8 mouse cellular contexts compared by ENCODE assay signal in genomic region chr10:81268643-81269412, GRCm38 (mm10). TPM values are rescaled to one million over a fixed set of nuclear protein-coding genes. Genes with fewer than 3 reads are reported as not detected.
DNase-seq lines count a peak whose midpoint lies in the region; ATAC-seq and TF ChIP-seq lines count a peak whose summit lies in the region.

No protein-coding gene starts in this region.

- 82% methylated on average over 16 of the region's 16 CpGs for WGBS in limb, embryonic 15.5 days
- WGBS in stomach, embryonic 16.5 days: 75% methylated on average over 16 of the region's 16 CpGs

- TF ChIP-seq CTCF in testis, adult 2 months (IDR thresholded peaks at IDR 0.05; ENCODE audit: control insufficient read depth, insufficient read depth, insufficient replicate concordance, low read depth, low read length): no peak

- no peak overlapping the region for H3K27ac ChIP-seq in testis, adult 2 months (ENCODE audit: control insufficient read depth, insufficient read depth, low read depth, low read length)
- 0 out of 2 replicates have a peak overlapping the region, but pooled peaks have one; percentile 43 for H3K27ac ChIP-seq in limb, embryonic 15.5 days
- no peak overlapping the region; the same call in 1 of the 2 replicates for H3K27ac ChIP-seq in stomach, embryonic 16.5 days (ENCODE audit: low read length)

- no peak for DNase-seq in testis, postnatal 10 days (ENCODE audit: low spot score)
- no peak for DNase-seq in spleen, postnatal 14 days (ENCODE audit: low spot score in 2 of 2)

- ATAC-seq in erythroblast, adult 5-6 weeks (replicated peaks; ENCODE audit: low FRiP score, poor library complexity, severe bottlenecking): no peak
- no peak for ATAC-seq in limb, embryonic 15.5 days (ENCODE audit: insufficient number of reproducible peaks, low FRiP score, low TSS enrichment, low read depth)
- ATAC-seq in stomach, embryonic 16.5 days (ENCODE audit: insufficient read depth, low FRiP score): no peak
- ATAC-seq in CD4-positive, CD25-positive, alpha-beta regulatory T cell, adult 4 months: no peak

- peak overlapping the region; percentile 74 for H3K4me3 ChIP-seq in erythroblast, embryonic 14.5 days (replicated peaks)
- H3K4me3 ChIP-seq in testis, adult 2 months (ENCODE audit: control insufficient read depth, low read depth, low read length): peak overlapping the region; percentile 89
- H3K4me3 ChIP-seq in limb, embryonic 15.5 days: peak overlapping the region; percentile 74
- H3K4me3 ChIP-seq in stomach, embryonic 16.5 days (replicated peaks; ENCODE audit: low read length): peak overlapping the region; percentile 89

- H3K36me3 ChIP-seq in erythroblast, embryonic 14.5 days (ENCODE audit: control insufficient read depth): peaks cover 56% of the 10 kb centered on the region
- H3K36me3 ChIP-seq in testis, adult 2 months (ENCODE audit: control insufficient read depth, insufficient read depth, low read length): no peaks in the 10 kb centered on the region; the same call in 1 of the 2 replicates
- peaks cover 59% of the 10 kb centered on the region for H3K36me3 ChIP-seq in limb, embryonic 15.5 days
- peaks cover 16% of the 10 kb centered on the region; the same call in 1 of the 2 replicates for H3K36me3 ChIP-seq in stomach, embryonic 16.5 days (ENCODE audit: control insufficient read depth, insufficient read depth, low read length)

- no peak for TF ChIP-seq POLR2A in testis, adult 2 months (IDR thresholded peaks at IDR 0.05; ENCODE audit: control insufficient read depth, low read depth, low read length)

- peak overlapping the region; percentile 87 for H3K4me2 ChIP-seq in limb, embryonic 15.5 days
- H3K4me2 ChIP-seq in stomach, embryonic 16.5 days (ENCODE audit: low read depth, low read length): peak overlapping the region; percentile 90

- H3K27me3 ChIP-seq in erythroblast, embryonic 14.5 days (ENCODE audit: control insufficient read depth): no peaks in the 10 kb centered on the region
- no peaks in the 10 kb centered on the region for H3K27me3 ChIP-seq in testis, adult 2 months (ENCODE audit: control insufficient read depth, insufficient read depth, low read length)
- H3K27me3 ChIP-seq in limb, embryonic 15.5 days: no peaks in the 10 kb centered on the region
- no peaks in the 10 kb centered on the region for H3K27me3 ChIP-seq in stomach, embryonic 16.5 days (ENCODE audit: control insufficient read depth, insufficient read depth, low read length)

- H3K4me1 ChIP-seq in erythroblast, embryonic 14.5 days (ENCODE audit: control insufficient read depth): peaks cover 50% of the 10 kb centered on the region
- peaks cover 9% of the 10 kb centered on the region for H3K4me1 ChIP-seq in testis, adult 2 months (ENCODE audit: control insufficient read depth, insufficient read depth, low read length)
- H3K4me1 ChIP-seq in limb, embryonic 15.5 days: peaks cover 29% of the 10 kb centered on the region
- H3K4me1 ChIP-seq in stomach, embryonic 16.5 days (ENCODE audit: control insufficient read depth, insufficient read depth, low read length): peaks cover 20% of the 10 kb centered on the region

- no peaks in the 10 kb centered on the region for H3K9me3 ChIP-seq in erythroblast, embryonic 14.5 days (ENCODE audit: control insufficient read depth, low read length)
- no peaks in the 10 kb centered on the region for H3K9me3 ChIP-seq in limb, embryonic 15.5 days
- no peaks in the 10 kb centered on the region for H3K9me3 ChIP-seq in stomach, embryonic 16.5 days (replicated peaks; ENCODE audit: control insufficient read depth, low read length)

- H3K9ac ChIP-seq in limb, embryonic 15.5 days: peak overlapping the region; percentile 85
- peak overlapping the region; percentile 96 for H3K9ac ChIP-seq in stomach, embryonic 16.5 days (ENCODE audit: low read length)

RNA-seq across cellular contexts. Expression of gene Apba3, which starts 2.1 kb away (rescaled TPM):
- polyA plus RNA-seq in erythroblast, embryonic 14.5 days (2012): 4.6 and 5.7 TPM in 2 replicates
- 3.3 and 4.4 TPM in 2 replicates for total RNA-seq in erythroblast, adult 5-6 weeks (2015; ENCODE audit: low replicate concordance)
- 4.3 and 10.8 TPM in 2 replicates for total RNA-seq in erythroblast, adult 5-6 weeks (2017; ENCODE audit: low replicate concordance)
- polyA plus RNA-seq in testis, adult 2 months (2012; rRNA removed): 53.5 and 77.2 TPM in 2 replicates
- polyA plus RNA-seq in limb, embryonic 15.5 days (2015; fragmentation: Nextera tagmentation; extraction: Ambion mirVana): 77.1 and 87.5 TPM in 2 replicates
- polyA plus RNA-seq in stomach, embryonic 16.5 days (2015; fragmentation: Nextera tagmentation; extraction: Ambion mirVana): 61.6 and 66.9 TPM in 2 replicates
- 10 to 100 TPM; 12.5 to 14.8 TPM for polyA plus RNA-seq in CD4-positive, CD25-positive, alpha-beta regulatory T cell, adult 4 months (2017; shearing (Covaris generic))

RNA-seq across cellular contexts. Expression of gene Mrpl54, which starts 2.1 kb away (rescaled TPM):
- polyA plus RNA-seq in erythroblast, embryonic 14.5 days (2012): 43.8 and 44.0 TPM in 2 replicates
- 6.3 and 56.3 TPM in 2 replicates for total RNA-seq in erythroblast, adult 5-6 weeks (2015; ENCODE audit: low replicate concordance)
- total RNA-seq in erythroblast, adult 5-6 weeks (2017; ENCODE audit: low replicate concordance): 23.1 and 36.6 TPM in 2 replicates
- polyA plus RNA-seq in testis, adult 2 months (2012; rRNA removed): 181 and 261 TPM in 2 replicates
- polyA plus RNA-seq in limb, embryonic 15.5 days (2015; fragmentation: Nextera tagmentation; extraction: Ambion mirVana): 189 and 194 TPM in 2 replicates
- 197 and 220 TPM in 2 replicates for polyA plus RNA-seq in stomach, embryonic 16.5 days (2015; fragmentation: Nextera tagmentation; extraction: Ambion mirVana)
- polyA plus RNA-seq in CD4-positive, CD25-positive, alpha-beta regulatory T cell, adult 4 months (2017; shearing (Covaris generic)): 100 to 1,000 TPM; 111 to 132 TPM

RNA-seq across cellular contexts. Expression of gene Matk, which starts 16.1 kb away (rescaled TPM):
- 0.07 and 0.15 TPM in 2 replicates for polyA plus RNA-seq in erythroblast, embryonic 14.5 days (2012)
- total RNA-seq in erythroblast, adult 5-6 weeks (2015; ENCODE audit: low replicate concordance): 0.42 and 0.96 TPM in 2 replicates
- total RNA-seq in erythroblast, adult 5-6 weeks (2017; ENCODE audit: low replicate concordance): 4.3 TPM in 2 replicates
- 3.0 and 3.5 TPM in 2 replicates for polyA plus RNA-seq in testis, adult 2 months (2012; rRNA removed)
- 5.4 and 6.0 TPM in 2 replicates for polyA plus RNA-seq in limb, embryonic 15.5 days (2015; fragmentation: Nextera tagmentation; extraction: Ambion mirVana)
- polyA plus RNA-seq in stomach, embryonic 16.5 days (2015; fragmentation: Nextera tagmentation; extraction: Ambion mirVana): 3.6 and 4.2 TPM in 2 replicates
- 100 to 1,000 TPM in 1 of 2 experiments, 10 to 100 TPM in 1; 63.6 to 103 TPM for polyA plus RNA-seq in CD4-positive, CD25-positive, alpha-beta regulatory T cell, adult 4 months (2017; shearing (Covaris generic))

RNA-seq across cellular contexts. Expression of gene Tjp3, which starts 22.6 kb away (rescaled TPM):
- polyA plus RNA-seq in erythroblast, embryonic 14.5 days (2012): 0.01 and 0.02 TPM in 2 replicates
- 3.3 TPM in 1 of 2 replicates, not detected in the other for total RNA-seq in erythroblast, adult 5-6 weeks (2015; ENCODE audit: low replicate concordance)
- total RNA-seq in erythroblast, adult 5-6 weeks (2017; ENCODE audit: low replicate concordance): 0.60 and 1.7 TPM in 2 replicates
- polyA plus RNA-seq in testis, adult 2 months (2012; rRNA removed): 0.56 and 0.99 TPM in 2 replicates
- polyA plus RNA-seq in limb, embryonic 15.5 days (2015; fragmentation: Nextera tagmentation; extraction: Ambion mirVana): 8.4 and 9.9 TPM in 2 replicates
- polyA plus RNA-seq in stomach, embryonic 16.5 days (2015; fragmentation: Nextera tagmentation; extraction: Ambion mirVana): 29.1 and 35.7 TPM in 2 replicates
- polyA plus RNA-seq in CD4-positive, CD25-positive, alpha-beta regulatory T cell, adult 4 months (2017; shearing (Covaris generic)): 1 to 10 TPM; 2.4 to 2.6 TPM

RNA-seq across cellular contexts. Expression of gene Pip5k1c, which starts 23.9 kb away (rescaled TPM):
- 4.0 and 4.5 TPM in 2 replicates for polyA plus RNA-seq in erythroblast, embryonic 14.5 days (2012)
- total RNA-seq in erythroblast, adult 5-6 weeks (2015; ENCODE audit: low replicate concordance): 9.6 and 11.3 TPM in 2 replicates
- total RNA-seq in erythroblast, adult 5-6 weeks (2017; ENCODE audit: low replicate concordance): 10.8 and 11.3 TPM in 2 replicates
- polyA plus RNA-seq in testis, adult 2 months (2012; rRNA removed): 10.1 and 10.4 TPM in 2 replicates
- 44.8 and 48.1 TPM in 2 replicates for polyA plus RNA-seq in limb, embryonic 15.5 days (2015; fragmentation: Nextera tagmentation; extraction: Ambion mirVana)
- polyA plus RNA-seq in stomach, embryonic 16.5 days (2015; fragmentation: Nextera tagmentation; extraction: Ambion mirVana): 40.8 and 41.8 TPM in 2 replicates
- polyA plus RNA-seq in CD4-positive, CD25-positive, alpha-beta regulatory T cell, adult 4 months (2017; shearing (Covaris generic)): 10 to 100 TPM; 14.6 to 15.1 TPM
